Mouse (Mus musculus): Measurements from ENCODE around the gene Iqcd.

Iqcd gene

GRCm38 (mm10) chr5:120605241-120605661, 16.4 kb downstream of the Iqcd start:
- no peak for DNase-seq

DNA sequence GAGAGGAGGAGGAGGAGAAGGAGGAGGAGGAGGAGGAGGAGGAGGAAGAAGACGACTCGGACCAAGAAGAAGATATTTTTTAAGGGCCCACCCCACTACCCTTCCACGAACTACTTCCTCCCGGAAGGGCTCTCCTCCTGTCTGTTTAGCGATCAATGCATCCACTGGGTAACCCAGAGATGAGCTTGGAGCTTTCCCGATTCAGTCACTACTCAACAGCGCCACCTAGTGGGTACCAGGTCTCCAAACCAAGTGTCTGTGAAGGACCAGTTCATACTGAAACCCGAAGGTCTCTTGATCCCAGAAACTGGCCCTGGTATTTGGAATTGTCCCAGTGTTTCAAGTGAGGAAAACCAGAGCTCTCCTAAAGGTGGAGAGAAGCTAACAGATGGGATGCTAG, 16.9 kb downstream of the Iqcd start:
- DNase-seq: peak; percentile 78

- no peak for DNase-seq
Observed at GRCm38 (mm10) chr5:120606590-120607200, 17.9 kb downstream of the Iqcd start.

GRCm38 (mm10) chr5:120607335-120607734, 18.5 kb downstream of the Iqcd start:
- no peak for DNase-seq

GRCm38 (mm10) chr5:120609246-120609775, 20.5 kb downstream of the Iqcd start:
- DNase-seq: no peak

- peak in 1 of 2 experiments; percentile 16 for DNase-seq
Observed at GRCm38 (mm10) chr5:120610906-120611305, 22.1 kb downstream of the Iqcd start.

- no peak for DNase-seq
Observed at GRCm38 (mm10) chr5:120611416-120611815, 22.6 kb downstream of the Iqcd start.

DNA sequence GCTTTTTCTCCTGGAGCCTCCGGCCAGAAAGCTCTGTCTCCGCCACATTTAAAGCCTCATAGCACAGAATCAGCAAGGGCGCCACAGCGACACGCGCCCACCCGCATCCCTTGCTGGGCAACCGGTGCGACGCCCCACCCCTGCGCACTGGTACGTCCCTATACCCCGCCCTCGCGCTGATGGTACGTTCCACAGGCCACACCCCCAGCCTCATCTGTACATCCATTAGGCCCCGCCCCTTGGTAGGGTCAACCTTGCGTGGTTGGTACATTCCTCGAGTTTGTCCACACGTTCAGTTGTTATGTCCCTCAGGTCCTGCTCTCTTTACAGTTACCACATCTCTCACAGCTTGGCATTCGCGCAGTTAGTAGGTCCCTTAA, 23.6 kb downstream of the Iqcd start, which contains the start of the genes Rita1 and Ddx54:
Rita1 (minus strand) TSS at position 148 of the 380 bp plus-strand sequence.
Ddx54 (plus strand) TSS at position 298 of the 380 bp plus-strand sequence.
- DNase-seq: peak; percentile 97 to 99

DNA sequence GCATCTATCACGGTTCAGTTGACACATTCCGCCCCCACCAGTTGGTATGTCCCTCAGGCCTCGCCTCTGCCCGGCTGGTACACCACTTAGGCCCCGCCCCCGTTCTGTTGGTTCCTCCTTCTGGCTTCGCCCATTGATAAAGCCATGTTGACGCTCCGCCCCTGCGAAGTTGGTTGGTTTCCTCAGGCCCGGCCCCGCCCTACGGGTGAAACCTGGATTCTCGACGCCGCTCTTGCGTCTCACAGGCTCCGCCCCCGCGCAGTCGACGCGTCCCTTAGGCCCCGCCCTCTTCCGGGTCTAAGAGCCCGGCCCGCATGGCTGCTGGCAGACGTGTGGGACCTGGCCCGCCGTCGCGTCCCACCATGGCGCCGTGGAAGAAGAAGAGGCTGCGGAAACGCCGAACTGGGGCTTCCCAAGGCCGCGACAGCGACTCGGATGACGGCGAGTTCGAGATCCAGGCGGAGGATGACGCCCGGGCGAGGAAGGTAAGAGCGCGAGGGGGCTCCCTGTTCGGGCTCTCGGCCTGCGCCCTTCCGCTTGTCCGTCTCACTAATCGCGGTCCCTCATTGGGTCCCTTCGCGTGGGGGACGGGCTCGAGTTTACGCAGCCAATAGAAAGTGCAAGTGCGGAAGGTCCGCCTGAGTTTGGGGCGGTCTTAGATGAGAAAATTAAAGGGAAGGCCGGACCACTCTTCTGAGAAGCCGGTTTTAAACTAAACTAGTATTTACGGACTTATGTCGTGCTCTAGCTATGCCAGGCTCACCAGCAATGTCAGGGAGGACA, 24.2 kb downstream of the Iqcd start:
- peak; percentile 100 for DNase-seq

DNA sequence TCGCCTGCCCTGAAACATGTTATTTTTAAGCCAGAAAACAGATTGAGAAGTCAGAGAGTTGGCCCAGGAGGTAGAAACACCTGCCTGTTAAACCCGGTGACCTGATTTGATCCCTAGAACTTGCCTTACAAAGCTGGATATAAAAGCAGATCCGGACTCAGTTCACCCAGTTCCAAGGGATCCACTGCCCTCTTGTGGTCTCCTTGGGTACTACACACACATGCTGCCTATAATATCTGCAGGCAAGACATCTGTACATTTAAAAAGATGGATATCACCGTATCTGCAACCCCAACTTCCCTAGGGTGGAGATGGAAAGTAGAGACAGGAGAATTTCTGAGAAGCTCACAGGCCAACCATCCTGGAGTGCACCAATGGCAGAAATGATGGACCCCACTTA, 27.1 kb downstream of the Iqcd start:
- DNase-seq: no peak

- DNase-seq: no peak
Observed at GRCm38 (mm10) chr5:120618778-120619177, 30.0 kb downstream of the Iqcd start.

DNA sequence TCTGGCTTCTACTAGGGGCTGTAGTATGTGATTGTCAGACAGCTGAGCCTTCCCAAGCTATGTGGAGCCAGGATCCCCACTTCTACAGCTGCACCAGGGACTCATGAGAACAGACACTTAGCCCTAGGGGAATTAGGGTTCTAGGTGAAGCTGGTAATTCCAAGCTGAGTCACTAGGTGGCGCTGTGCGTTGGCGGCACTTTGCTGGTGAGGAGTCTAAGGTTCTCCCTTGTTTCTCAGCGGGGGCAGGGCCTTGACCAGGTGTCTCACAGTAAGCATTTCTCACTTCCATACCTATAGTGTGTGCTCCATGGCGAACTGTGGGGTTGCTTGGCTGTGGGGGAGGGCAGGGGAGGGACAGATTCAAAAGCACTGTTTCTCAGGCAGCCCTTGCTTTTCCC, 30.4 kb downstream of the Iqcd start:
- peak; percentile 81 to 84 for DNase-seq

GRCm38 (mm10) chr5:120620375-120621077, 31.7 kb downstream of the Iqcd start:
- peak; percentile 92 to 95 for DNase-seq

- peak; percentile 87 to 95 for DNase-seq
Observed at GRCm38 (mm10) chr5:120621078-120621765, 32.4 kb downstream of the Iqcd start.

GRCm38 (mm10) chr5:120621846-120622197, 33.0 kb downstream of the Iqcd start:
- no peak for DNase-seq

GRCm38 (mm10) chr5:120622198-120622851, 33.5 kb downstream of the Iqcd start:
- DNase-seq: peak; percentile 52 to 58

GRCm38 (mm10) chr5:120624427-120624826, 35.6 kb downstream of the Iqcd start:
- peak in 1 of 2 experiments; percentile 25 for DNase-seq

DNA sequence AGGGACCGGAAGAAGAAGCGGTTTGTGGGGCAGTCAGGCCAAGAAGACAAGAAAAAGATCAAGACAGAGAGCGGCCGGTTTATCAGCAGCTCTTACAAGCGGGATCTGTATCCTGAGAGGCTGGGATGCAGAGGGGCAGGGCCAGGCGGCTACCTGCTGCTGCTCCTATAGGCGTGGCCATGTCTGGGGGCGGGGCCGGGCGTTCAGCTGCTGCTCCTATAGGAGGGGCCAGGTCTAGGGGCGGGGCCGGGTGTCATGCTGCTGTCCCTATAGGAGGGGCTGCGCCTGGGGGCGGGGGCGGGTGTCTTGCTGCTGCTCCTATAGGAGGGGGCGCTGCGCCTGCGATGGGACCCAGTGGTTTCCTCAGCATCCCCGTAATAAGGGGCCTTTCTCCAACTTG, 37.6 kb downstream of the Iqcd start:
- peak in 1 of 2 experiments; percentile 64 for DNase-seq

GRCm38 (mm10) chr5:120627515-120628300, 38.9 kb downstream of the Iqcd start:
- no peak for DNase-seq

- no peak for DNase-seq
Observed at GRCm38 (mm10) chr5:120628624-120629023, 39.8 kb downstream of the Iqcd start.

DNA sequence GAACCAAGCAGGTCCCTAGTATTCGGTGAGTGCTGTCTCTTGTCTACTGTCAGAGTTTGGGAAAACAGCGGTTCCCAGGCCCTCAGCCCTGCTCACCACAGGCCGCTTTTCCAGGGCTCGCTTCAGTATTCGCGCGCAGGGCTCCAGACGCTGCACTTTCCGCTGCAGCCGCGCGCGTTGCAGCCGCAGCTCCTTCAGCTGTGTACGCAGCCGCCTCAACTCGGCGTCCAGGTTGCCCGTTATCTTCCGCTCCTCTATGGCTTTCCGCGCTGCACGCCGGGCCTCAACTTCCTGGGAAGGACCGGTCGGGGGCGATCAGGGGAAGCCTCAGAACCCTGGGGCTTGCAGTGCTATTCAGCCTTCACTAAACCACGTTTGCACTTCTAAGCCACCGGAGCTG, 42.3 kb downstream of the Iqcd start:
- DNase-seq: peak; percentile 64 to 71

Data from thymus, postnatal 36 days (tissue).